Mouse (Mus musculus) cerebellum, adult 11 months (tissue): ENCODE measurements around the gene Kif23.

Experiments
- DNase-seq: peaks from one replicate; pipeline ENCODE4 v3.0.0; 2022

Gene Kif23

GRCm38 (mm10) chr9:61945973-61946611 is 482 bp downstream of the Kif23 start:
- DNase-seq = peak; percentile 6

GRCm38 (mm10) chr9:61941054-61941453 is 5.5 kb downstream of the Kif23 start:
- DNase-seq = no peak

- DNase-seq = no peak
Observed at GRCm38 (mm10) chr9:61933333-61933732, 13.2 kb downstream of the Kif23 start.

GRCm38 (mm10) chr9:61932009-61932408 is 14.6 kb downstream of the Kif23 start:
- no peak for DNase-seq

- no peak for DNase-seq
Observed at GRCm38 (mm10) chr9:61925086-61925660, 21.4 kb downstream of the Kif23 start.

- no peak for DNase-seq
Observed at GRCm38 (mm10) chr9:61920331-61920730, 26.2 kb downstream of the Kif23 start.

GRCm38 (mm10) chr9:61919464-61919863 is 27.1 kb downstream of the Kif23 start:
- DNase-seq = no peak

GRCm38 (mm10) chr9:61917436-61917835 is 29.1 kb downstream of the Kif23 start:
- DNase-seq = no peak

GRCm38 (mm10) chr9:61916986-61917385 is 29.6 kb downstream of the Kif23 start:
- DNase-seq = no peak

GRCm38 (mm10) chr9:61915393-61916005 is 31.1 kb downstream of the Kif23 start:
- no peak for DNase-seq

GRCm38 (mm10) chr9:61914917-61915300 is 31.7 kb downstream of the Kif23 start:
- DNase-seq = no peak

- peak; percentile 94 for DNase-seq
Observed at GRCm38 (mm10) chr9:61914203-61914916, 32.2 kb downstream of the Kif23 start, which contains the start of gene Rplp1. Rplp1 (minus strand) TSS chr9:61914542.

GRCm38 (mm10) chr9:61911300-61912128 is 35.1 kb downstream of the Kif23 start:
- DNase-seq = no peak

- no peak for DNase-seq
Observed at GRCm38 (mm10) chr9:61910526-61911256, 35.9 kb downstream of the Kif23 start.

GRCm38 (mm10) chr9:61909633-61910032 is 36.9 kb downstream of the Kif23 start:
- no peak for DNase-seq

- no peak for DNase-seq
Observed at GRCm38 (mm10) chr9:61908832-61909407, 37.7 kb downstream of the Kif23 start.

GRCm38 (mm10) chr9:61908341-61908740 is 38.2 kb downstream of the Kif23 start:
- DNase-seq = no peak

GRCm38 (mm10) chr9:61907621-61908295 is 38.8 kb downstream of the Kif23 start:
- DNase-seq = no peak

GRCm38 (mm10) chr9:61906912-61907311 is 39.7 kb downstream of the Kif23 start:
- no peak for DNase-seq

- no peak for DNase-seq
Observed at GRCm38 (mm10) chr9:61905576-61905975, 41.0 kb downstream of the Kif23 start.

GRCm38 (mm10) chr9:61904201-61904600 is 42.4 kb downstream of the Kif23 start:
- no peak for DNase-seq
